Comparison of ENCODE assay signal across 8 mouse cellular contexts in genomic region chr1:88701870-88702661, GRCm38 (mm10). TPM values are rescaled to one million over a fixed set of nuclear protein-coding genes. Genes with fewer than 3 reads are reported as not detected.
DNase-seq lines count a peak whose midpoint lies in the region; ATAC-seq and TF ChIP-seq lines count a peak whose summit lies in the region.

Gene Arl4c (minus strand): TSS chr1:88702221.

- H3K4me1 ChIP-seq in forebrain, embryonic 13.5 days: peaks cover 39% of the 10 kb centered on the region
- peaks cover 7% of the 10 kb centered on the region for H3K4me1 ChIP-seq in heart, embryonic 16.5 days (ENCODE audit: control insufficient read depth, insufficient read depth, low read length)
- H3K4me1 ChIP-seq in liver, embryonic 15.5 days (replicated peaks): peaks cover 22% of the 10 kb centered on the region
- H3K4me1 ChIP-seq in stomach, embryonic 15.5 days: peaks cover 15% of the 10 kb centered on the region; the same call in 1 of the 2 replicates

- no peak for TF ChIP-seq CTCF in brain, embryonic 14.5 days (IDR thresholded peaks at IDR 0.05; ENCODE audit: borderline replicate concordance, extremely low read depth, insufficient read depth, insufficient read length)

- ATAC-seq in forebrain, embryonic 13.5 days: peak; percentile 84
- ATAC-seq in heart, embryonic 16.5 days (replicated peaks; ENCODE audit: extremely low read depth, insufficient read depth, low FRiP score): peak; percentile 89
- ATAC-seq in liver, embryonic 15.5 days (ENCODE audit: insufficient read depth): peak; percentile 66
- peak; percentile 83 for ATAC-seq in stomach, embryonic 15.5 days (ENCODE audit: insufficient read depth, low FRiP score, low read depth)

- peak; percentile 93 for TF ChIP-seq POLR2A in brain, embryonic 14.5 days (IDR thresholded peaks at IDR 0.05; ENCODE audit: borderline replicate concordance, extremely low read depth, insufficient read depth, insufficient read length, poor library complexity, severe bottlenecking)

- peaks cover 9% of the 10 kb centered on the region for H3K36me3 ChIP-seq in forebrain, embryonic 13.5 days (ENCODE audit: poor library complexity, severe bottlenecking)
- H3K36me3 ChIP-seq in heart, embryonic 16.5 days (ENCODE audit: control insufficient read depth, insufficient read depth): no peaks in the 10 kb centered on the region
- no peaks in the 10 kb centered on the region for H3K36me3 ChIP-seq in liver, embryonic 15.5 days (replicated peaks)
- no peaks in the 10 kb centered on the region for H3K36me3 ChIP-seq in stomach, embryonic 15.5 days

- H3K27me3 ChIP-seq in forebrain, embryonic 13.5 days: peaks cover 4% of the 10 kb centered on the region; the same call in 1 of the 2 replicates
- no peaks in the 10 kb centered on the region for H3K27me3 ChIP-seq in heart, embryonic 16.5 days (ENCODE audit: control insufficient read depth, insufficient read depth, low read length)
- peaks cover 62% of the 10 kb centered on the region for H3K27me3 ChIP-seq in liver, embryonic 15.5 days
- no peaks in the 10 kb centered on the region for H3K27me3 ChIP-seq in stomach, embryonic 15.5 days (replicated peaks)

- H3K4me3 ChIP-seq in forebrain, embryonic 13.5 days: peak within 1 kb of the TSS; percentile 95
- H3K4me3 ChIP-seq in heart, embryonic 16.5 days (ENCODE audit: low read length): peak within 1 kb of the TSS; percentile 76
- peak within 1 kb of the TSS; percentile 61 for H3K4me3 ChIP-seq in liver, embryonic 15.5 days (replicated peaks)
- H3K4me3 ChIP-seq in stomach, embryonic 15.5 days (replicated peaks): peak within 1 kb of the TSS; percentile 60

- peak within 1 kb of the TSS; percentile 98 for H3K27ac ChIP-seq in forebrain, embryonic 13.5 days
- H3K27ac ChIP-seq in heart, embryonic 16.5 days (ENCODE audit: low read length): peak within 1 kb of the TSS; percentile 89
- no peak within 1 kb of the TSS for H3K27ac ChIP-seq in liver, embryonic 15.5 days (replicated peaks)
- H3K27ac ChIP-seq in stomach, embryonic 15.5 days: peak within 1 kb of the TSS; percentile 84

- DNase-seq in CD4-positive, CD25-positive, alpha-beta regulatory T cell, adult 2 months (ENCODE audit: low read depth, low spot score): peak; percentile 91
- peak; percentile 94 for DNase-seq in brain, embryonic 14.5 days (ENCODE audit: low read depth)
- peak; percentile 77 to 86 for DNase-seq in kidney, postnatal 25 days
- DNase-seq in neural tube, embryonic 10.5 days (ENCODE audit: extremely low spot score, low spot score): peak; percentile 95

- no peaks in the 10 kb centered on the region for H3K9me3 ChIP-seq in forebrain, embryonic 13.5 days (replicated peaks)
- no peaks in the 10 kb centered on the region for H3K9me3 ChIP-seq in heart, embryonic 16.5 days (replicated peaks; ENCODE audit: control insufficient read depth, low read length)
- no peaks in the 10 kb centered on the region for H3K9me3 ChIP-seq in liver, embryonic 15.5 days (replicated peaks)
- no peaks in the 10 kb centered on the region for H3K9me3 ChIP-seq in stomach, embryonic 15.5 days

- peak within 1 kb of the TSS; percentile 75 for H3K4me2 ChIP-seq in forebrain, embryonic 13.5 days
- H3K4me2 ChIP-seq in heart, embryonic 16.5 days (ENCODE audit: low read depth, low read length): peak within 1 kb of the TSS; percentile 87
- peak within 1 kb of the TSS; percentile 78 for H3K4me2 ChIP-seq in liver, embryonic 15.5 days
- H3K4me2 ChIP-seq in stomach, embryonic 15.5 days: peak within 1 kb of the TSS; percentile 81

- WGBS in forebrain, embryonic 13.5 days: 2% methylated on average over 89 of the region's 91 CpGs
- under 1% methylated on average over 91 of the region's 91 CpGs for WGBS in heart, embryonic 16.5 days
- WGBS in liver, embryonic 15.5 days (ENCODE audit: insufficient replicate concordance): 1% methylated on average over 91 of the region's 91 CpGs
- 2% methylated on average over 90 of the region's 91 CpGs for WGBS in stomach, embryonic 15.5 days

- peak within 1 kb of the TSS; percentile 99 for H3K9ac ChIP-seq in forebrain, embryonic 13.5 days
- H3K9ac ChIP-seq in heart, embryonic 16.5 days (ENCODE audit: low read length): peak within 1 kb of the TSS; percentile 90
- H3K9ac ChIP-seq in liver, embryonic 15.5 days: peak within 1 kb of the TSS; percentile 40; the same call in 1 of the 2 replicates
- peak within 1 kb of the TSS; percentile 79 for H3K9ac ChIP-seq in stomach, embryonic 15.5 days

RNA-seq across cellular contexts. Expression of gene Arl4c, which starts in this region (rescaled TPM):
- polyA plus RNA-seq in brain, embryonic 14.5 days (2012; rRNA removed): 41.9 and 64.4 TPM in 2 replicates
- 25.3 and 28.7 TPM in 2 replicates for polyA plus RNA-seq in forebrain, embryonic 13.5 days (2015; fragmentation: Nextera tagmentation; extraction: Ambion mirVana)
- polyA plus RNA-seq in heart, embryonic 16.5 days (2015; fragmentation: Nextera tagmentation; extraction: Ambion mirVana): 7.7 and 7.9 TPM in 2 replicates
- 0.94 and 1.1 TPM in 2 replicates for polyA plus RNA-seq in liver, embryonic 15.5 days (2015; fragmentation: Nextera tagmentation; extraction: Ambion mirVana)
- 10.5 and 11.8 TPM in 2 replicates for polyA plus RNA-seq in stomach, embryonic 15.5 days (2015; fragmentation: Nextera tagmentation; extraction: Ambion mirVana)

Comparison
In these comparisons a context has a peak if more than half of its experiments do, and no peak if none do; other contexts are left out.
1. H3K9ac ChIP-seq: peak in every context shown above with its lines; median percentile 99 in forebrain, embryonic 13.5 days; 90 in heart, embryonic 16.5 days; 79 in stomach, embryonic 15.5 days; 40 in liver, embryonic 15.5 days.